Mouse (Mus musculus) midbrain, embryonic 16.5 days (tissue): ENCODE data around the gene Lgr6. TPM values are rescaled to one million over a fixed set of nuclear protein-coding genes. Genes with fewer than 3 reads are reported as not detected.

ENCODE experiments used
- polyA plus RNA-seq: library from polyadenylated mRNA; unstranded; fragments of >200 nt; fragmentation: Nextera tagmentation; extraction: Ambion mirVana; gene quantifications from 2 replicates; pipeline ENCODE4 v1.2.1, GENCODE M21; 2015

Gene Lgr6
- polyA plus RNA-seq, 1 experiment from 2014 or later = 1.2 TPM

Other genes starting within 250 kb of the Lgr6 start
- 13.6 and 13.7 TPM in 2 replicates for gene Ppp1r12b, start 149.3 kb downstream of the Lgr6 start, polyA plus RNA-seq
- 9.7 and 10.6 TPM in 2 replicates for gene Ube2t, start 142.7 kb downstream of the Lgr6 start, polyA plus RNA-seq
- 0.11 and 0.26 TPM in 2 replicates for gene Ptpn7, start 27.4 kb upstream of the Lgr6 start, polyA plus RNA-seq
- gene Arl8a, start 41.5 kb upstream of the Lgr6 start, polyA plus RNA-seq = 390 and 409 TPM in 2 replicates
- 1.1 and 2.7 TPM in 2 replicates for gene Gpr37l1, start 62.4 kb upstream of the Lgr6 start, polyA plus RNA-seq
- gene Elf3, start 153.3 kb upstream of the Lgr6 start, polyA plus RNA-seq = 0.35 TPM in 1 of 2 replicates, not detected in the other
- 102 and 107 TPM in 2 replicates for gene Rnpep, start 178.8 kb upstream of the Lgr6 start, polyA plus RNA-seq
- 149 and 155 TPM in 2 replicates for gene Timm17a, start 208.5 kb upstream of the Lgr6 start, polyA plus RNA-seq
- 0.40 and 0.41 TPM in 2 replicates for gene Lmod1, start 219.5 kb upstream of the Lgr6 start, polyA plus RNA-seq